Mouse (Mus musculus) B cell, adult 67 days (primary cell): Measurements from ENCODE around the gene Hist1h2ad. TPM values are rescaled to one million over a fixed set of nuclear protein-coding genes. Genes with fewer than 3 reads are reported as not detected.

ENCODE experiments used
- total RNA-seq, 2 experiments: library from RNA; stranded (reverse); gene quantifications; 4 replicates each; pipeline ENCODE4 v1.2.4; 2023

Hist1h2ad gene
- total RNA-seq, 2 experiments from 2014 or later = 42.6 to 61.1 TPM

Other genes with a start within 250 kb of the Hist1h2ad start
- gene Zfp322a, start 205.2 kb upstream of the Hist1h2ad start, total RNA-seq = 10 to 100 TPM; 20.6 to 20.7 TPM
- gene Abt1, start 150.5 kb upstream of the Hist1h2ad start, total RNA-seq = 10 to 100 TPM; 17.4 to 18.2 TPM
- gene Btn1a1, start 108.5 kb upstream of the Hist1h2ad start, total RNA-seq = not detected
- gene Btn2a2, start 85.5 kb upstream of the Hist1h2ad start, total RNA-seq = under 1 TPM; 0.65 to 0.67 TPM
- gene Hist1h4h, start 43.3 kb upstream of the Hist1h2ad start, total RNA-seq = 100 to 1,000 TPM; 457 TPM
- gene Hist1h2af, start 40.5 kb upstream of the Hist1h2ad start, total RNA-seq = 10 to 100 TPM; 21.3 to 28.8 TPM
- gene Hist1h3g, start 39.0 kb upstream of the Hist1h2ad start, total RNA-seq = 1 to 10 TPM; 1.4 to 6.9 TPM
- gene Hist1h2bh, start 31.0 kb upstream of the Hist1h2ad start, total RNA-seq = 10 to 100 TPM; 10.0 to 13.0 TPM
- 100 to 1,000 TPM; 111 to 119 TPM for gene Hist1h3f, start 30.3 kb upstream of the Hist1h2ad start, total RNA-seq
- gene Hist1h4f, start 22.7 kb upstream of the Hist1h2ad start, total RNA-seq = 10 to 100 TPM; 55.2 to 82.9 TPM
- gene Hist1h1d, start 21.1 kb upstream of the Hist1h2ad start, total RNA-seq = 10 to 100 TPM; 31.1 to 36.2 TPM
- 100 to 1,000 TPM; 326 to 342 TPM for gene Hist1h3e, start 12.0 kb upstream of the Hist1h2ad start, total RNA-seq
- gene Hist1h2ae, start 3.2 kb upstream of the Hist1h2ad start, total RNA-seq = 10 to 100 TPM; 29.2 to 42.2 TPM
- gene Hist1h2bg, start 3.0 kb upstream of the Hist1h2ad start, total RNA-seq = 100 to 1,000 TPM; 649 to 669 TPM
- 100 to 1,000 TPM; 327 to 367 TPM for gene Hist1h2bf, start 185 bp upstream of the Hist1h2ad start, total RNA-seq
- gene Hist1h3d, start 1.4 kb downstream of the Hist1h2ad start, total RNA-seq = 10 to 100 TPM; 40.0 to 45.0 TPM
- gene Hist1h4d, start 7.2 kb downstream of the Hist1h2ad start, total RNA-seq = 100 to 1,000 TPM; 183 to 195 TPM
- gene Hist1h2be, start 46.7 kb downstream of the Hist1h2ad start, total RNA-seq = 10 to 100 TPM; 41.6 to 47.3 TPM
- 100 to 1,000 TPM; 385 to 413 TPM for gene Hist1h1e, start 48.2 kb downstream of the Hist1h2ad start, total RNA-seq
- gene Hist1h2ac, start 109.6 kb downstream of the Hist1h2ad start, total RNA-seq = 10 to 100 TPM; 12.5 to 15.6 TPM
- gene Hist1h2bc, start 109.8 kb downstream of the Hist1h2ad start, total RNA-seq = 10 to 100 TPM; 24.1 to 30.1 TPM
- under 1 TPM; 0.65 to 0.84 TPM for gene Hist1h1t, start 121.4 kb downstream of the Hist1h2ad start, total RNA-seq
- gene Hist1h4c, start 124.1 kb downstream of the Hist1h2ad start, total RNA-seq = 100 to 1,000 TPM; 222 to 255 TPM
- 1 to 10 TPM in 1 of 2 experiments, not detected in 1; 1.9 TPM for gene Hfe, start 136.5 kb downstream of the Hist1h2ad start, total RNA-seq
- 1,000 to 10,000 TPM in 1 of 2 experiments, 100 to 1,000 TPM in 1; 877 to 1,039 TPM for gene Hist1h1c, start 164.4 kb downstream of the Hist1h2ad start, total RNA-seq
- 1 to 10 TPM; 6.8 to 7.4 TPM for gene Hist1h3c, start 171.2 kb downstream of the Hist1h2ad start, total RNA-seq
- 10 to 100 TPM; 85.2 to 91.3 TPM for gene Hist1h2bb, start 172.4 kb downstream of the Hist1h2ad start, total RNA-seq
- 100 to 1,000 TPM; 102 to 130 TPM for gene Hist1h2ab, start 176.7 kb downstream of the Hist1h2ad start, total RNA-seq
- gene Hist1h3b, start 177.9 kb downstream of the Hist1h2ad start, total RNA-seq = 10 to 100 TPM; 41.3 to 45.0 TPM
- gene Hist1h4b, start 182.6 kb downstream of the Hist1h2ad start, total RNA-seq = 100 to 1,000 TPM in 1 of 2 experiments, 10 to 100 TPM in 1; 90.1 to 106 TPM
- 100 to 1,000 TPM; 142 to 168 TPM for gene Hist1h4a, start 186.8 kb downstream of the Hist1h2ad start, total RNA-seq
- gene Hist1h3a, start 188.0 kb downstream of the Hist1h2ad start, total RNA-seq = 100 to 1,000 TPM; 448 to 459 TPM
- gene Hist1h1a, start 189.3 kb downstream of the Hist1h2ad start, total RNA-seq = 10 to 100 TPM; 39.6 TPM
- not detected for gene Trim38, start 195.5 kb downstream of the Hist1h2ad start, total RNA-seq
- gene Slc17a2, start 232.6 kb downstream of the Hist1h2ad start, total RNA-seq = not detected